Mouse (Mus musculus): Measurements from ENCODE around the gene Hmbs.

GRCm38 (mm10) chr9:44343290-44343689 lies 738 bp downstream of the Hmbs start:
- TF ChIP-seq POLR2A (IDR thresholded peaks at IDR 0.05; ENCODE audit: borderline replicate concordance, extremely low read depth, low read depth, low read length) (no peak), CTCF (IDR thresholded peaks at IDR 0.05; ENCODE audit: insufficient read depth, low read length) (no peak)
